Mouse (Mus musculus) forebrain, embryonic 12.5 days (tissue): ENCODE measurements around the gene Slc39a11. TPM values are rescaled to one million over a fixed set of nuclear protein-coding genes. Genes with fewer than 3 reads are reported as not detected.
A peak's percentile ranks its signal among the peaks of the same experiment; 100 is the strongest.

Source experiments
- ATAC-seq: fragments of 200-750 bp; cut with Nextera tagmentation; 2 replicates; pipeline ENCODE4 v1.8.0; 2017; ENCODE audit warnings: moderate TSS enrichment; ENCODE audit not compliant: low FRiP score
- H3K27ac ChIP-seq: fragments of 300-500 bp; sonication (generic); 2 replicates; pipeline ENCODE4 v1.5.1; 2016; ENCODE audit warnings: mild to moderate bottlenecking
- H3K27me3 ChIP-seq: fragments of 300-500 bp; sonication (generic); 2 replicates; pipeline ENCODE4 v1.6.1; 2016; ENCODE audit warnings: mild to moderate bottlenecking
- H3K36me3 ChIP-seq: fragments of 300-500 bp; sonication (generic); replicated peaks from 2 replicates; pipeline ENCODE4 v1.6.1; 2016; ENCODE audit warnings: mild to moderate bottlenecking
- H3K4me1 ChIP-seq: fragments of 300-500 bp; sonication (generic); 2 replicates; pipeline ENCODE4 v1.6.1; 2016
- H3K4me2 ChIP-seq: fragments of 300-500 bp; sonication (generic); 2 replicates; pipeline ENCODE4 v1.6.1; 2016; ENCODE audit warnings: mild to moderate bottlenecking, moderate library complexity
- H3K4me3 ChIP-seq: fragments of 300-500 bp; sonication (generic); replicated peaks from 2 replicates; pipeline ENCODE4 v1.5.1; 2016; ENCODE audit warnings: mild to moderate bottlenecking
- H3K9ac ChIP-seq: fragments of 300-500 bp; sonication (generic); 2 replicates; pipeline ENCODE4 v1.6.1; 2016; ENCODE audit warnings: mild to moderate bottlenecking
- H3K9me3 ChIP-seq: fragments of 300-500 bp; sonication (generic); 2 replicates; pipeline ENCODE4 v1.6.1; 2016
- whole genome bisulfite sequencing: fragments of 180-500 bp; shearing (Covaris S2); methylation state at CpG from one replicate; pipeline ENCODE4 v1.1.7; 2016; 5-methylcytosine and 5-hydroxymethylcytosine counted together
- polyA plus RNA-seq: library from polyadenylated mRNA; unstranded; fragments of >200 nt; fragmentation: Nextera tagmentation; extraction: Ambion mirVana; gene quantifications from 2 replicates; pipeline ENCODE4 v1.2.1, GENCODE M21; 2016

Gene Slc39a11
- polyA plus RNA-seq, 1 experiment from 2014 or later, result 25.1 TPM

GRCm38 (mm10) chr11:113682897-113683626, 33.2 kb upstream of the Slc39a11 start:
- Histone ChIP-seq H3K9me3 (no peaks in the 10 kb centered on the region), H3K4me1 (peaks cover 55% of the 10 kb centered on the region), H3K9ac (peak overlapping the region; percentile 93), H3K36me3 (peaks cover 5% of the 10 kb centered on the region), H3K27ac (peak overlapping the region; percentile 97), H3K4me3 (peak overlapping the region; percentile 94), H3K4me2 (peak overlapping the region; percentile 93), H3K27me3 (no peaks in the 10 kb centered on the region)
- peak; percentile 39 for ATAC-seq
- 3% methylated on average over 38 of the region's 38 CpGs for WGBS

- Histone ChIP-seq H3K4me1 (peaks cover 50% of the 10 kb centered on the region), H3K36me3 (peaks cover 1% of the 10 kb centered on the region)
Observed at GRCm38 (mm10) chr11:113681979-113682378, 32.1 kb upstream of the Slc39a11 start.

GRCm38 (mm10) chr11:113680954-113681353, 31.1 kb upstream of the Slc39a11 start:
- Histone ChIP-seq H3K9me3 (no peaks in the 10 kb centered on the region), H3K9ac (no peak overlapping the region), H3K36me3 (peaks cover 10% of the 10 kb centered on the region), H3K4me3 (no peak overlapping the region), H3K27me3 (no peaks in the 10 kb centered on the region), H3K4me1 (peaks cover 41% of the 10 kb centered on the region), H3K4me2 (no peak overlapping the region), H3K27ac (no peak overlapping the region)
- no peak for ATAC-seq
- WGBS, result 96% methylated on average over 2 of the region's 2 CpGs

More at GRCm38 (mm10) chr11:113681979-113682378, 32.1 kb upstream of the Slc39a11 start:
- Histone ChIP-seq H3K27me3 (no peaks in the 10 kb centered on the region), H3K9ac (peak overlapping the region; percentile 38; the same call in 1 of the 2 replicates), H3K4me3 (no peak overlapping the region; the same call in 1 of the 2 replicates), H3K27ac (no peak overlapping the region), H3K9me3 (no peaks in the 10 kb centered on the region), H3K4me2 (peak overlapping the region; percentile 93)
- ATAC-seq, result no peak

GRCm38 (mm10) chr11:113678373-113678772, 28.5 kb upstream of the Slc39a11 start:
- H3K27ac ChIP-seq, result no peak overlapping the region
- H3K27me3 ChIP-seq, result no peaks in the 10 kb centered on the region
- 90% methylated on average over 8 of the region's 8 CpGs for WGBS
- peaks cover 24% of the 10 kb centered on the region for H3K36me3 ChIP-seq
- ATAC-seq, result no peak
- no peaks in the 10 kb centered on the region for H3K9me3 ChIP-seq
- H3K4me3 ChIP-seq, result no peak overlapping the region
- peaks cover 28% of the 10 kb centered on the region for H3K4me1 ChIP-seq
- H3K4me2 ChIP-seq, result no peak overlapping the region
- no peak overlapping the region for H3K9ac ChIP-seq

- H3K9ac ChIP-seq, result no peak overlapping the region
- peaks cover 32% of the 10 kb centered on the region for H3K36me3 ChIP-seq
- 95% methylated on average over 2 of the region's 2 CpGs for WGBS
Observed at GRCm38 (mm10) chr11:113677378-113677777, 27.5 kb upstream of the Slc39a11 start.

GRCm38 (mm10) chr11:113676847-113677246, 27.0 kb upstream of the Slc39a11 start:
- H3K27me3 ChIP-seq, result no peaks in the 10 kb centered on the region
- H3K36me3 ChIP-seq, result peaks cover 34% of the 10 kb centered on the region
- H3K4me2 ChIP-seq, result no peak overlapping the region
- peaks cover 15% of the 10 kb centered on the region; the same call in 1 of the 2 replicates for H3K4me1 ChIP-seq
- no peak overlapping the region for H3K27ac ChIP-seq
- 69% methylated on average over 2 of the region's 2 CpGs for WGBS
- no peak for ATAC-seq
- no peaks in the 10 kb centered on the region for H3K9me3 ChIP-seq
- H3K9ac ChIP-seq, result no peak overlapping the region
- H3K4me3 ChIP-seq, result no peak overlapping the region

More at GRCm38 (mm10) chr11:113677378-113677777, 27.5 kb upstream of the Slc39a11 start:
- Histone ChIP-seq H3K27ac (no peak overlapping the region), H3K4me2 (no peak overlapping the region), H3K4me3 (no peak overlapping the region), H3K9me3 (no peaks in the 10 kb centered on the region), H3K4me1 (peaks cover 20% of the 10 kb centered on the region), H3K27me3 (no peaks in the 10 kb centered on the region)
- no peak for ATAC-seq

- H3K9me3 ChIP-seq, result no peaks in the 10 kb centered on the region
- H3K27ac ChIP-seq, result no peak overlapping the region
- H3K9ac ChIP-seq, result no peak overlapping the region
- peaks cover 51% of the 10 kb centered on the region for H3K36me3 ChIP-seq
- H3K27me3 ChIP-seq, result no peaks in the 10 kb centered on the region
- H3K4me2 ChIP-seq, result no peak overlapping the region
- H3K4me3 ChIP-seq, result no peak overlapping the region
- peaks cover 6% of the 10 kb centered on the region; the same call in 1 of the 2 replicates for H3K4me1 ChIP-seq
- 92% methylated on average over 5 of the region's 5 CpGs for WGBS
- no peak for ATAC-seq
Observed at GRCm38 (mm10) chr11:113674595-113674994, 24.7 kb upstream of the Slc39a11 start.

- 92% methylated on average over 4 of the region's 4 CpGs for WGBS
- Histone ChIP-seq H3K27me3 (no peaks in the 10 kb centered on the region), H3K4me1 (peaks cover 4% of the 10 kb centered on the region; the same call in 1 of the 2 replicates), H3K36me3 (peaks cover 59% of the 10 kb centered on the region), H3K9ac (no peak overlapping the region), H3K4me2 (no peak overlapping the region), H3K4me3 (no peak overlapping the region), H3K27ac (no peak overlapping the region), H3K9me3 (no peaks in the 10 kb centered on the region)
- no peak for ATAC-seq
Observed at GRCm38 (mm10) chr11:113673614-113674013, 23.7 kb upstream of the Slc39a11 start.

GRCm38 (mm10) chr11:113669711-113670110, 19.8 kb upstream of the Slc39a11 start:
- no peak overlapping the region for H3K27ac ChIP-seq
- no peak overlapping the region for H3K4me3 ChIP-seq
- peaks cover 10% of the 10 kb centered on the region for H3K4me1 ChIP-seq
- H3K9ac ChIP-seq, result no peak overlapping the region
- 80% methylated on average over 4 of the region's 4 CpGs for WGBS
- no peak for ATAC-seq
- no peaks in the 10 kb centered on the region for H3K27me3 ChIP-seq
- no peak overlapping the region for H3K4me2 ChIP-seq
- H3K36me3 ChIP-seq, result peaks cover 57% of the 10 kb centered on the region
- H3K9me3 ChIP-seq, result no peaks in the 10 kb centered on the region

- H3K36me3 ChIP-seq, result peaks cover 57% of the 10 kb centered on the region
- no peak overlapping the region for H3K4me3 ChIP-seq
- WGBS, result 96% methylated on average over 5 of the region's 5 CpGs
- H3K9ac ChIP-seq, result no peak overlapping the region
- H3K9me3 ChIP-seq, result no peaks in the 10 kb centered on the region
- no peak overlapping the region for H3K27ac ChIP-seq
- no peak overlapping the region for H3K4me2 ChIP-seq
- no peaks in the 10 kb centered on the region for H3K27me3 ChIP-seq
- ATAC-seq, result no peak
- peaks cover 10% of the 10 kb centered on the region for H3K4me1 ChIP-seq
Observed at GRCm38 (mm10) chr11:113668857-113669256, 19.0 kb upstream of the Slc39a11 start.

GRCm38 (mm10) chr11:113667704-113668103, 17.8 kb upstream of the Slc39a11 start:
- H3K9me3 ChIP-seq, result no peaks in the 10 kb centered on the region
- ATAC-seq, result no peak
- H3K36me3 ChIP-seq, result peaks cover 57% of the 10 kb centered on the region
- H3K27me3 ChIP-seq, result no peaks in the 10 kb centered on the region
- peaks cover 10% of the 10 kb centered on the region for H3K4me1 ChIP-seq
- WGBS, result 88% methylated on average over 4 of the region's 4 CpGs
- no peak overlapping the region for H3K27ac ChIP-seq
- no peak overlapping the region for H3K4me2 ChIP-seq
- H3K9ac ChIP-seq, result no peak overlapping the region
- H3K4me3 ChIP-seq, result no peak overlapping the region

- no peaks in the 10 kb centered on the region for H3K9me3 ChIP-seq
- H3K4me3 ChIP-seq, result no peak overlapping the region
- no peak overlapping the region for H3K4me2 ChIP-seq
- WGBS, result 91% methylated on average over 2 of the region's 2 CpGs
- H3K9ac ChIP-seq, result no peak overlapping the region
- peaks cover 56% of the 10 kb centered on the region for H3K36me3 ChIP-seq
- no peaks in the 10 kb centered on the region for H3K27me3 ChIP-seq
- no peak for ATAC-seq
- H3K27ac ChIP-seq, result peak overlapping the region; percentile 54; the same call in 1 of the 2 replicates
- H3K4me1 ChIP-seq, result peaks cover 10% of the 10 kb centered on the region
Observed at GRCm38 (mm10) chr11:113667122-113667521, 17.2 kb upstream of the Slc39a11 start.

- H3K27me3 ChIP-seq, result no peaks in the 10 kb centered on the region
- H3K27ac ChIP-seq, result no peak overlapping the region
- H3K9me3 ChIP-seq, result no peaks in the 10 kb centered on the region
- peaks cover 61% of the 10 kb centered on the region for H3K36me3 ChIP-seq
- no peak overlapping the region for H3K4me3 ChIP-seq
- 65% methylated on average over 10 of the region's 10 CpGs for WGBS
- peaks cover 10% of the 10 kb centered on the region for H3K4me1 ChIP-seq
- H3K9ac ChIP-seq, result no peak overlapping the region
- no peak for ATAC-seq
- H3K4me2 ChIP-seq, result no peak overlapping the region
Observed at GRCm38 (mm10) chr11:113666648-113667047, 16.8 kb upstream of the Slc39a11 start.
